Mouse (Mus musculus): ENCODE measurements around the gene Brip1.

DNA sequence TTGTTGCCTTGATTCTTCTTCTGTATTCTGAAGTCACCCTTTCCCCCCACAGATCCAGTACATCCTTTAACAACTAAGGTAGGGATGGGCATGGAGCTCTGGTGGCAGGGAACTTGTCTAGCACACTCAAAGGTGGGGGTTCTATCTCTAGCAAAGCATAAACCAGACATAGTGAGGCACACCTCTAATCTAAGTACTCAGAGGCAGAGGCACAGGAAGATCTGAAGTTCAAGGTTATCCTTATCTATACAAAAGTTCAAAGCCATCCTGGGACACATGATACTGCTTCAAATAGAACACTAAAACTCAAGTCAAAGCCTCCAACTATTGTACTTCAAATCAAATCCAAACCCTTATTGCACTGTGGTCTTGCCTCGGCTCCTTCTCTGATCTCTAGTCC lies 85.0 kb downstream of the Brip1 start:
- no peak for TF ChIP-seq CTCF (conservative IDR thresholded peaks at IDR 0.05; ENCODE audit: insufficient read depth, insufficient read length, low read depth, low read length)
- TF ChIP-seq POLR2A (IDR thresholded peaks at IDR 0.05; ENCODE audit: low read depth, low read length): no peak
